In genomic region chr13:11098899-11099585, GRCm38 (mm10) we compare ENCODE assay signal across 10 mouse cellular contexts.
DNase-seq lines count a peak whose midpoint lies in the region; ATAC-seq lines count a peak whose summit lies in the region.
"Had no signal": no experiment of that assay in that cellular context is flagged by ENCODE, and none has a peak within 500 bp of the region (broad histone marks: within the 10 kb centered on the region; RNA-seq: fewer than 3 reads in every experiment).

No protein-coding gene starts in this region.

- peak; percentile 6 for DNase-seq in testis, postnatal 14 days (ENCODE audit: low spot score)
- DNase-seq in testis, postnatal 10 days (ENCODE audit: low spot score): no peak
- peak; percentile 30 for DNase-seq in yolk sac, embryonic 10.5 days (ENCODE audit: low spot score)
- DNase-seq in gastrocnemius, postnatal 4 days (ENCODE audit: low spot score in 2 of 2): no peak
- DNase-seq in thymus, postnatal 36 days: no peak
- DNase-seq: cerebellum, postnatal 14 days; gastrocnemius, postnatal 25 days had no signal

- H3K36me3 ChIP-seq in hindbrain, embryonic 13.5 days: no peaks in the 10 kb centered on the region
- H3K36me3 ChIP-seq in limb, embryonic 12.5 days: no peaks in the 10 kb centered on the region

- 9% methylated on average over 4 of the region's 4 CpGs for WGBS in hindbrain, embryonic 13.5 days
- 4% methylated on average over 4 of the region's 4 CpGs for WGBS in limb, embryonic 12.5 days

- peaks cover 10% of the 10 kb centered on the region for H3K4me1 ChIP-seq in hindbrain, embryonic 13.5 days (replicated peaks)
- H3K4me1 ChIP-seq in limb, embryonic 12.5 days (replicated peaks): peaks cover 12% of the 10 kb centered on the region

- peak overlapping the region; percentile 67 for H3K27ac ChIP-seq in hindbrain, embryonic 13.5 days
- no peak overlapping the region for H3K27ac ChIP-seq in limb, embryonic 12.5 days

- H3K27me3 ChIP-seq in hindbrain, embryonic 13.5 days: no peaks in the 10 kb centered on the region
- 0 out of 2 replicates have a peak, but pooled peaks cover 4% of the 10 kb centered on the region for H3K27me3 ChIP-seq in limb, embryonic 12.5 days

- no peak overlapping the region for H3K4me2 ChIP-seq in hindbrain, embryonic 13.5 days
- no peak overlapping the region for H3K4me2 ChIP-seq in limb, embryonic 12.5 days

- H3K9ac ChIP-seq in hindbrain, embryonic 13.5 days: no peak overlapping the region
- no peak overlapping the region for H3K9ac ChIP-seq in limb, embryonic 12.5 days (replicated peaks)

- no peak overlapping the region for H3K4me3 ChIP-seq in hindbrain, embryonic 13.5 days
- H3K4me3 ChIP-seq in limb, embryonic 12.5 days (replicated peaks): no peak overlapping the region

- H3K9me3 ChIP-seq in hindbrain, embryonic 13.5 days: no peaks in the 10 kb centered on the region
- no peaks in the 10 kb centered on the region for H3K9me3 ChIP-seq in limb, embryonic 12.5 days

- ATAC-seq in hindbrain, embryonic 13.5 days (ENCODE audit: low FRiP score): peak; percentile 59
- ATAC-seq in limb, embryonic 12.5 days (ENCODE audit: insufficient number of reproducible peaks, insufficient read depth, low FRiP score, low TSS enrichment, low read depth): peak; percentile 84
- ATAC-seq in erythroblast, adult 5-6 weeks (replicated peaks; ENCODE audit: low FRiP score, poor library complexity, severe bottlenecking): no peak

Comparison
In these comparisons a context has a peak if more than half of its experiments do, and no peak if none do; other contexts are left out.
1. DNase-seq: peak in testis, postnatal 14 days (single experiment) and yolk sac, embryonic 10.5 days (single experiment); none in testis, postnatal 10 days (single experiment), gastrocnemius, postnatal 4 days (0 of 2) and thymus, postnatal 36 days (0 of 2).